Mouse (Mus musculus) hindbrain, embryonic 15.5 days (tissue): Measurements from ENCODE around the gene Fga. TPM values are rescaled to one million over a fixed set of nuclear protein-coding genes. Genes with fewer than 3 reads are reported as not detected.

Experiments
- ATAC-seq: fragments of 200-750 bp; cut with Nextera tagmentation; 2 replicates; pipeline ENCODE4 v1.8.0; 2017; ENCODE audit warnings: low read depth, moderate number of reproducible peaks, moderate TSS enrichment; ENCODE audit not compliant: low FRiP score
- H3K27ac ChIP-seq: fragments of 300-500 bp; sonication (generic); replicated peaks from 2 replicates; pipeline ENCODE4 v1.5.1; 2015; ENCODE audit warnings: mild to moderate bottlenecking, inconsistent platforms
- H3K27me3 ChIP-seq: fragments of 300-500 bp; sonication (generic); 2 replicates; pipeline ENCODE4 v1.6.1; 2015; ENCODE audit warnings: control low read depth, inconsistent platforms
- H3K36me3 ChIP-seq: fragments of 300-500 bp; sonication (generic); 2 replicates; pipeline ENCODE4 v1.6.1; 2015; ENCODE audit warnings: control low read depth, inconsistent platforms
- H3K4me1 ChIP-seq: fragments of 300-500 bp; sonication (generic); replicated peaks from 2 replicates; pipeline ENCODE4 v1.6.1; 2015; ENCODE audit warnings: control low read depth, inconsistent platforms
- H3K4me2 ChIP-seq: fragments of 300-500 bp; sonication (generic); 2 replicates; pipeline ENCODE4 v1.6.1; 2015; ENCODE audit warnings: moderate library complexity, mild to moderate bottlenecking, inconsistent platforms
- H3K4me3 ChIP-seq: fragments of 300-500 bp; sonication (generic); 2 replicates; pipeline ENCODE4 v1.5.1; 2015; ENCODE audit warnings: mild to moderate bottlenecking, inconsistent platforms
- H3K9ac ChIP-seq: fragments of 300-500 bp; sonication (generic); 2 replicates; pipeline ENCODE4 v1.6.1; 2015; ENCODE audit warnings: inconsistent platforms
- H3K9me3 ChIP-seq: fragments of 300-500 bp; sonication (generic); 2 replicates; pipeline ENCODE4 v1.6.1; 2016; ENCODE audit warnings: control low read depth, inconsistent platforms
- WGBS: fragments of 180-500 bp; shearing (Covaris S2); methylation state at CpG from one replicate; pipeline ENCODE4 v1.1.7; 2015; 5-methylcytosine and 5-hydroxymethylcytosine counted together
- polyA plus RNA-seq: library from polyadenylated mRNA; unstranded; fragments of >200 nt; fragmentation: Nextera tagmentation; extraction: Ambion mirVana; gene quantifications from 2 replicates; pipeline ENCODE4 v1.2.1, GENCODE M21; 2015

Fga gene
- polyA plus RNA-seq, 1 experiment from 2014 or later = 0.12 TPM

- Histone ChIP-seq H3K9ac (no peak overlapping the region), H3K4me2 (peak overlapping the region; percentile 24), H3K9me3 (no peaks in the 10 kb centered on the region), H3K4me3 (no peak overlapping the region), H3K27me3 (no peaks in the 10 kb centered on the region), H3K27ac (no peak overlapping the region), H3K36me3 (no peaks in the 10 kb centered on the region), H3K4me1 (no peaks in the 10 kb centered on the region)
- ATAC-seq = no peak
- 50% methylated on average over 13 of the region's 13 CpGs for WGBS
Observed at GRCm38 (mm10) chr3:83032746-83033308, 7.0 kb downstream of the Fga start.

- H3K9ac ChIP-seq = no peak overlapping the region
- H3K27ac ChIP-seq = no peak overlapping the region
- no peak overlapping the region for H3K4me3 ChIP-seq
- WGBS = 90% methylated on average over 8 of the region's 8 CpGs
- no peaks in the 10 kb centered on the region for H3K4me1 ChIP-seq
- H3K4me2 ChIP-seq = no peak overlapping the region
- no peaks in the 10 kb centered on the region for H3K9me3 ChIP-seq
- no peaks in the 10 kb centered on the region for H3K36me3 ChIP-seq
- no peak for ATAC-seq
- no peaks in the 10 kb centered on the region for H3K27me3 ChIP-seq
Observed at GRCm38 (mm10) chr3:83033801-83034200, 7.9 kb downstream of the Fga start.

- H3K4me1 ChIP-seq = no peaks in the 10 kb centered on the region
- ATAC-seq = no peak
- WGBS = 73% methylated on average over 2 of the region's 2 CpGs
- no peak overlapping the region for H3K27ac ChIP-seq
- no peaks in the 10 kb centered on the region for H3K36me3 ChIP-seq
- no peak overlapping the region for H3K9ac ChIP-seq
- H3K9me3 ChIP-seq = no peaks in the 10 kb centered on the region
- no peak overlapping the region for H3K4me3 ChIP-seq
- no peak overlapping the region for H3K4me2 ChIP-seq
- H3K27me3 ChIP-seq = no peaks in the 10 kb centered on the region
Observed at GRCm38 (mm10) chr3:83038865-83039264, 13.0 kb downstream of the Fga start.

- no peak for ATAC-seq
- Histone ChIP-seq H3K9me3 (no peaks in the 10 kb centered on the region), H3K27me3 (no peaks in the 10 kb centered on the region), H3K4me2 (no peak overlapping the region), H3K27ac (no peak overlapping the region), H3K36me3 (no peaks in the 10 kb centered on the region), H3K4me3 (no peak overlapping the region), H3K9ac (no peak overlapping the region), H3K4me1 (no peaks in the 10 kb centered on the region)
- WGBS = 82% methylated on average over 4 of the region's 4 CpGs
Observed at GRCm38 (mm10) chr3:83039666-83040065, 13.8 kb downstream of the Fga start.

- no peaks in the 10 kb centered on the region for H3K9me3 ChIP-seq
- H3K27me3 ChIP-seq = no peaks in the 10 kb centered on the region
- no peak overlapping the region for H3K9ac ChIP-seq
- H3K27ac ChIP-seq = no peak overlapping the region
- no peaks in the 10 kb centered on the region for H3K4me1 ChIP-seq
- H3K4me3 ChIP-seq = no peak overlapping the region
- no peaks in the 10 kb centered on the region for H3K36me3 ChIP-seq
- WGBS = 93% methylated on average over 5 of the region's 5 CpGs
- no peak for ATAC-seq
- H3K4me2 ChIP-seq = no peak overlapping the region
Observed at GRCm38 (mm10) chr3:83042451-83042850, 16.6 kb downstream of the Fga start.

- Histone ChIP-seq H3K9me3 (no peaks in the 10 kb centered on the region), H3K27ac (no peak overlapping the region), H3K27me3 (no peaks in the 10 kb centered on the region), H3K36me3 (no peaks in the 10 kb centered on the region), H3K4me2 (no peak overlapping the region), H3K9ac (no peak overlapping the region), H3K4me3 (no peak overlapping the region), H3K4me1 (no peaks in the 10 kb centered on the region)
- no peak for ATAC-seq
- WGBS = 91% methylated on average over 11 of the region's 11 CpGs
Observed at GRCm38 (mm10) chr3:83046649-83047048, 20.8 kb downstream of the Fga start.

GRCm38 (mm10) chr3:83049680-83050079 is 23.8 kb downstream of the Fga start, which contains the start of gene Fgb:
TSS of gene Fgb (minus strand) at chr3:83049863.
- H3K27ac ChIP-seq = no peak within 1 kb of the TSS
- no peaks in the 10 kb centered on the region for H3K4me1 ChIP-seq
- no peaks in the 10 kb centered on the region for H3K9me3 ChIP-seq
- H3K4me2 ChIP-seq = no peak within 1 kb of the TSS
- no peaks in the 10 kb centered on the region for H3K27me3 ChIP-seq
- WGBS = 73% methylated on average over 8 of the region's 8 CpGs
- no peak within 1 kb of the TSS for H3K9ac ChIP-seq
- no peaks in the 10 kb centered on the region for H3K36me3 ChIP-seq
- no peak for ATAC-seq
- no peak within 1 kb of the TSS for H3K4me3 ChIP-seq

DNA sequence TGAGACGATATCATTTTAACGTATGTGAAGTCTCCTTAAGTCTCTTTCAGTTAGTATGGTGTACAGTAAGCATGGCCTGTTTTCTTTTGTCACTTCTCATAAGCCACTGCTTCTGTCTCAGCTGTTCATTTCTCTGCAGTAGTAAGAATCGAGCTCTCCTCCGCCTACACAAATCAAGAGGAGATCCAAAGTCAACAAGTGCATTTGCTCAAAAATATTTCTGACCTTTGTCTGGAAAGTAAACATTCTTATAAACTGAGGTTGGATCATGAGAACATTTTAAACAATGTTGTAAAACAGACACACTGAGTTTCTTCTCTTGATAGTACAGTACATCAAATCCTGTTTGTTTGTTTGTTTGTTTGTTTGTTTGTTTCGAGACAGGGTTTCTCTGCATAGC is 24.8 kb downstream of the Fga start:
- H3K36me3 ChIP-seq = no peaks in the 10 kb centered on the region
- no peak overlapping the region for H3K27ac ChIP-seq
- ATAC-seq = no peak
- H3K9me3 ChIP-seq = no peaks in the 10 kb centered on the region
- H3K4me3 ChIP-seq = no peak overlapping the region
- no peaks in the 10 kb centered on the region for H3K4me1 ChIP-seq
- no peak overlapping the region for H3K4me2 ChIP-seq
- no peaks in the 10 kb centered on the region for H3K27me3 ChIP-seq
- H3K9ac ChIP-seq = no peak overlapping the region
- 77% methylated on average over 5 of the region's 5 CpGs for WGBS

DNA sequence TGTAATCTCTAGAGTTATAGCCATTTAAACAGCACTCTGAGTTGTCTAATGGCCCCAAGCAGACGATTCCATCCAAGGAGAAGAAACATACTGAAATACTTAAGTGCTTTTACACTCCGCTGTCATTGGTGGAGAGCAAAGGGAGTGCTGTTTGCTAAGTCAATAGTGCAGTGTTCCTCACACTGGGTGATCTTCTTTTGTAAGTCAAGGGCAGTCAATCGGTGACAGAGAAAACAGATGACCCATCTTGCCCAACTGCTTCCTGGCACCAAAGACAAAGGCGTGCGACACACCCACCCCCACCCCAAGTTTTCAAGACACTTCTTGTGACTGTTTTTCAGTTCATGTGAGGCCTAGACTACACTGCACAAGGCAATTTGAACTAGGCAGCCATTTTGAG is 26.2 kb downstream of the Fga start:
- Histone ChIP-seq H3K9me3 (no peaks in the 10 kb centered on the region), H3K27ac (no peak overlapping the region), H3K9ac (no peak overlapping the region), H3K4me1 (peaks cover 13% of the 10 kb centered on the region), H3K27me3 (no peaks in the 10 kb centered on the region), H3K4me3 (no peak overlapping the region), H3K36me3 (no peaks in the 10 kb centered on the region), H3K4me2 (no peak overlapping the region)
- ATAC-seq = no peak
- 72% methylated on average over 5 of the region's 5 CpGs for WGBS

DNA sequence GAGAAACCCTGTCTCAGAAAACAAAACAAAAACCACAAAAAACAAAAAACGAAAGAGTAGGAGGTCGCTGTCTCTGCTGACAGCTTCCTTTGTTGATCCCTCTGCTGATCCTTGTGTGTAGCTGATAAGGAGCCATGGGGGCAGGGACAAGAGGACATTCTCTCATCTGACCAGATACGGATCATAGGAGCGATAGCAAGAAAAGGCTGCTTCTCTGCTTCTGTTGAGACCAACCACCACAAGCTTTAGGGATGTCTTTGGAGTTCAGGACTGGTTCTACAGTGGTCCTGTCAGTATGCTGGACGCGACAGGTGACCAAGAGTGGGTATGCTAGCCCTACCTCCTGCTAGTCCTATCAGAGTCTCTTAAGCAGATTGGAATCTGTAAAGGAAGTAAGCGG is 27.2 kb downstream of the Fga start:
- peaks cover 16% of the 10 kb centered on the region for H3K4me1 ChIP-seq
- H3K27me3 ChIP-seq = no peaks in the 10 kb centered on the region
- H3K4me3 ChIP-seq = no peak overlapping the region
- no peaks in the 10 kb centered on the region for H3K9me3 ChIP-seq
- ATAC-seq = no peak
- peaks cover 3% of the 10 kb centered on the region; the same call in 1 of the 2 replicates for H3K36me3 ChIP-seq
- no peak overlapping the region for H3K27ac ChIP-seq
- H3K4me2 ChIP-seq = no peak overlapping the region
- WGBS = 91% methylated on average over 7 of the region's 7 CpGs
- H3K9ac ChIP-seq = no peak overlapping the region

DNA sequence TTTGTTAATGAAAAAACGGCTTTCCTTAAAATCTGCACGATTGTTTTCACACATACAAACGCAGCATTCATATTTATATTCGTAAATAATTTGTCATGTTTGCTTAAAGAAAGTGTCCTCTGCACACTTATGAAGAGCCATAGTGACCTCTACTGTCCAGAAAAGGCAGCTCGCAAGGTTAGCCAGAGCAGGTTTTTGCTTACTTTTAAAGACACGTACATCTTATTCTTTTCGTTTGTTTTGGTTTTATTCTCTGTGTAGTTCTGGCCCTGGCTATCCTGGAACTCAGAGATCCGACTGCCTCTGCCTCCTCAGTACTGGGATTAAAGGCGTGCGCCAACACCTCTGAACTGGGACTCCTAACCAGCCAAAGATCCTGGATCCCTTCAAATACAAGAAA is 27.9 kb downstream of the Fga start:
- 31% methylated on average over 10 of the region's 10 CpGs for WGBS
- Histone ChIP-seq H3K4me2 (no peak overlapping the region), H3K27ac (no peak overlapping the region), H3K9me3 (no peaks in the 10 kb centered on the region), H3K4me3 (no peak overlapping the region), H3K27me3 (no peaks in the 10 kb centered on the region), H3K36me3 (peaks cover 9% of the 10 kb centered on the region), H3K4me1 (peaks cover 16% of the 10 kb centered on the region), H3K9ac (no peak overlapping the region)
- no peak for ATAC-seq

DNA sequence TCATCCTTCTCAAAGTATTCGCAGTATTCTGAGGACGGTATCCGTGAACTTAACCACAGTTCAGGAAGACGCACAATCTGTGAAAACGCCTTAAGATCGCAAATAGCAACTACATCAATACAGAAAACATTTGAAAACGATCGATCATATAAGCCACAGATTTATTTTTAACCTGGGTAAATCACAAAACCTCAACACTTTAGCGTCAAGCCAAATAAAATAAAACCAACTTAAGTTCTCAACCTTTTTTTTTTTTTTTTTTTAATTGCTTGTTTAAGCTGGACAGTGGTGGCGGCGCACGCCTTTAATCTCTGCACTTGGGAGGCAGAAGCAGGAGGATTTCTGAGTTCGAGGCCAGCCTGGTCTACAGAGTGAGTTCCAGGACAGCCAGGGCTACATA is 28.9 kb downstream of the Fga start:
- peak overlapping the region; percentile 71 for H3K4me3 ChIP-seq

More for the DNA sequence above, 28.9 kb downstream of the Fga start:
- 39% methylated on average over 13 of the region's 13 CpGs for WGBS
- Histone ChIP-seq H3K27me3 (no peaks in the 10 kb centered on the region), H3K36me3 (peaks cover 19% of the 10 kb centered on the region), H3K27ac (no peak overlapping the region), H3K4me2 (peak overlapping the region; percentile 69), H3K4me1 (peaks cover 16% of the 10 kb centered on the region), H3K9ac (no peak overlapping the region), H3K9me3 (no peaks in the 10 kb centered on the region)
- no peak for ATAC-seq
